Mouse (Mus musculus) liver, adult 2 months (tissue): ENCODE data around the gene Adam15. TPM values are rescaled to one million over a fixed set of nuclear protein-coding genes. Genes with fewer than 3 reads are reported as not detected.

Source experiments
- DNase-seq: peaks from one replicate; pipeline ENCODE4 v3.0.0-alpha.2; 2011; ENCODE audit warnings: low read depth, low spot score; ENCODE audit errors: extremely low read depth
- H3K27ac ChIP-seq: fragments of 200-500 bp; replicated peaks from 2 replicates; pipeline ENCODE4 v1.5.1; 2012; ENCODE audit warnings: low read depth, mild to moderate bottlenecking, control low read depth, inconsistent platforms, low read length; ENCODE audit not compliant: insufficient read depth
- H3K27me3 ChIP-seq: fragments of 200-500 bp; 2 replicates; pipeline ENCODE4 v1.6.1; 2012; ENCODE audit warnings: mild to moderate bottlenecking, moderate library complexity, low read length, inconsistent platforms; ENCODE audit not compliant: control insufficient read depth, insufficient read depth
- H3K36me3 ChIP-seq: fragments of 200-500 bp; 2 replicates; pipeline ENCODE4 v1.6.1; 2012; ENCODE audit warnings: low read length, inconsistent platforms; ENCODE audit not compliant: control insufficient read depth, insufficient read depth
- H3K4me1 ChIP-seq: fragments of 200-500 bp; 2 replicates; pipeline ENCODE4 v1.6.1; 2011; ENCODE audit warnings: low read length; ENCODE audit not compliant: control insufficient read depth, insufficient read depth
- H3K4me3 ChIP-seq: fragments of 200-500 bp; 2 replicates; pipeline ENCODE4 v1.5.1; 2011; ENCODE audit warnings: low read depth, mild to moderate bottlenecking, control low read depth, low read length, moderate library complexity; ENCODE audit not compliant: insufficient read depth
- H3K79me2 ChIP-seq: fragments of 200-500 bp; 2 replicates; pipeline ENCODE4 v1.6.1; 2012; ENCODE audit warnings: inconsistent platforms, mild to moderate bottlenecking, low read length, moderate library complexity; ENCODE audit not compliant: control insufficient read depth, insufficient read depth
- H3K9ac ChIP-seq: fragments of 200-500 bp; 2 replicates; pipeline ENCODE4 v1.6.1; 2012; ENCODE audit warnings: low read depth, mild to moderate bottlenecking, control low read depth, inconsistent platforms, low read length
- CTCF ChIP-seq: fragments of 200-500 bp; IDR thresholded peaks from 2 replicates; pipeline ENCODE4 v1.5.1; 2011; ENCODE audit warnings: low read depth, low read length, control low read depth
- POLR2A ChIP-seq: fragments of 200-500 bp; IDR thresholded peaks from 2 replicates; pipeline ENCODE4 v1.6.1; 2011; ENCODE audit warnings: low read length, control low read depth; ENCODE audit not compliant: insufficient read depth; ENCODE audit errors: extremely low read depth
- WGBS: fragments of 180-500 bp; shearing (Covaris S2); methylation state at CpG from one replicate; pipeline ENCODE4 v1.1.7; 2018; 5-methylcytosine and 5-hydroxymethylcytosine counted together
- polyA plus RNA-seq: library from polyadenylated mRNA; depleted of rRNA; stranded (reverse); fragments of >200 nt; gene quantifications from 2 replicates; pipeline ENCODE4 v1.2.3, GENCODE M21; 2012
- total RNA-seq: library from RNA; depleted of rRNA; stranded (reverse); fragments of >200 nt; gene quantifications from 2 replicates; pipeline ENCODE4 v1.2.3, GENCODE M21; 2014

Gene Adam15
- total and polyA plus RNA-seq, 2 experiments = 1.4 to 4.7 TPM

GRCm38 (mm10) chr3:89321183-89322130, 28.3 kb downstream of the Adam15 start:
- Histone ChIP-seq H3K4me3 (peak overlapping the region; percentile 16; the same call in 1 of the 2 replicates), H3K9ac (no peak overlapping the region), H3K4me1 (peaks cover 18% of the 10 kb centered on the region), H3K27ac (no peak overlapping the region), H3K79me2 (no peaks in the 10 kb centered on the region), H3K36me3 (no peaks in the 10 kb centered on the region), H3K27me3 (peaks cover 46% of the 10 kb centered on the region)
- WGBS = 2% methylated on average over 65 of the region's 66 CpGs
- TF ChIP-seq CTCF (no peak), POLR2A (no peak)
- DNase-seq = no peak

GRCm38 (mm10) chr3:89320581-89321182, 29.1 kb downstream of the Adam15 start:
- Histone ChIP-seq H3K27ac (no peak overlapping the region), H3K36me3 (no peaks in the 10 kb centered on the region), H3K9ac (no peak overlapping the region), H3K4me3 (peak overlapping the region; percentile 0; the same call in 1 of the 2 replicates), H3K4me1 (peaks cover 21% of the 10 kb centered on the region), H3K27me3 (peaks cover 46% of the 10 kb centered on the region), H3K79me2 (no peaks in the 10 kb centered on the region)
- DNase-seq = no peak
- WGBS = 3% methylated on average over 38 of the region's 41 CpGs
- no peak for TF ChIP-seq CTCF
- TF ChIP-seq POLR2A = no peak

DNA sequence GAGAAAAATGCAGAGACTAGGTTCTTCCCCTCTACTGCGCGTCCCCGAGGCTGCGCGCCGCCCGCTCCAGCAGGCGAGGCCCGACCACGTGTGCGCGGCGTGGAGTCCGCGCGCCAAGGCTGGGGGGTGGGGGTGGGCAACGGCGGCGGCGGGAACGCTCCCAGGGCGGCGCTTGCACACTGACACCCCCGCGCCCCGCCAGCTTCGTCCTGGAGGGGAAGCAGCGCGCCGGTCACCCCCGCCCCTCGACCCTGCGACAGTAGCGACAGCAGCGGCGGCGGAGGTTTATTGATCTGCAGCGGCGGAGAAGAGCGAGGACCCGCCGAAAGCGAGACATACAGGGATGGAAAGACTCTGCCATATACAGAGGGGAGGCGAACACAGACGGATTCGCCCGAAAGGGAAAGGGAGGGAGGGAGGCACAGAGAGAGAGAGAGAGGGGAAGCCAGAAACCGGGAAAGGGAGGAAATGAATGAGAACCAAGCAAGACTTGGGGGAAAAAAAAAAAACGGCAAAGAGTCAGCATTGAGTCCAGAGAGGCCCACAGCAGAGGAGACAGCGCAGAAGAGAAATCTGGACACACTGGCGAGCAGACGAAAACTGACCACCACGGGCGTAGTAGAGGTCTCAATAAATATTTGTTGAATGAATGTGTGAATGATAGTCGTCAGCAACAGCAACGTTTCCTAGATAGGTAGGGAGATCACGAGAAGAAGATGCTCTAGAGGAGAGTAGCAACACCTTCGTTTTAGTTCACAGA, 30.0 kb downstream of the Adam15 start:
- WGBS = 4% methylated on average over 58 of the region's 58 CpGs
- Histone ChIP-seq H3K9ac (no peak overlapping the region), H3K4me1 (peaks cover 21% of the 10 kb centered on the region), H3K36me3 (no peaks in the 10 kb centered on the region), H3K27me3 (peaks cover 46% of the 10 kb centered on the region), H3K4me3 (no peak overlapping the region), H3K27ac (no peak overlapping the region), H3K79me2 (no peaks in the 10 kb centered on the region)
- DNase-seq = no peak
- TF ChIP-seq CTCF (no peak), POLR2A (no peak)

DNA sequence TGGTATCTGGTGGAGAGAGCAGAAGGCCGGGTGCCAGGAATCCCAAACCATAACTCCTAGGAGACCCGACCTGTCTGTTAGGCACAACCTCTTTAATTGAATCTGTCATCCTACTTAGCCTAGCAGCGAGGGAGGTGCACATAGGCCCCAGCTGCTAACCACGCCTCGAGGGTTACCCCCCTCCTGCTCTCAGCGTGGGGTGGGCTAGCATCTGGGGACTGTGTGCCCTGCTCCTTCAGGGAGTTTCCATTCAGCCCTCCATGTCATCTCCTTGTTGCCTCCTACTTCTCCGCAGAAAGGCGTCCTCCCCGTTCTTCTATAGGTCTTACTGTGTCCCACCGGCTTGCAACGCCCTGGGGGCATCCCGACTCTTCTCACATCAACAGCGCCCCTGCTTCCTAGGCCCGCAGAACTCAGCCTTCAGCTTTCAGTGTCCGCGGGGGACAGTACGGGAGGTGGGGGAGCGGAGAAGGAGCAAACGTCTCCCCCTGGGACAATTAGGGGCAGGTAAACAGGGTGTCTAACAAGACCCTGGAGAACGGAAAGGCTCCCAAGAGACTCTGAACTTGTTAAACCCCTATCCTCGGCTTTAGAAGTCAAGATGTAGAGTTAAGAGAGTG, 30.7 kb downstream of the Adam15 start:
- 27% methylated on average over 21 of the region's 21 CpGs for WGBS
- Histone ChIP-seq H3K4me1 (peaks cover 21% of the 10 kb centered on the region), H3K9ac (no peak overlapping the region)

DNA sequence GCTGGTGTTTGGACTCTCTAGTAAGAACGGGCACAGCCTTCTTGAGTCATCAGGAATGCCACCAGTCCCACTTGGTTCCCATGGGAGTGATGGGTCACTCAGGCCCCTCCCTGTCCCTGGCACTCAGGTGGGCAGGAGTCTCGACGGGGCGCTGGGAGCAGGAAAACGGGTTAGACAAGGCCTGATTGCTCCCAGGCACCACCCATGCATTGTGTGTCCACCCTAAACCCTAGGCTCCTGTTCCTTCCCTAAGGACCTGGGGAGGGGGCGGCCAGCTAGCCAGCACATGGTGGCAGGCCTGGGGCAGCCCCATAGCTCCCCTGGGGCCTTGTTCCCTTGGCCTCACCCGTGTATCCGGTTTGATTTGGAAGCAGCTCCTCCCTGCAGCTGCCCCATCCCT, 31.5 kb downstream of the Adam15 start:
- Histone ChIP-seq H3K79me2 (no peaks in the 10 kb centered on the region), H3K27ac (no peak overlapping the region), H3K4me1 (peaks cover 21% of the 10 kb centered on the region), H3K27me3 (peaks cover 46% of the 10 kb centered on the region), H3K36me3 (no peaks in the 10 kb centered on the region), H3K4me3 (no peak overlapping the region), H3K9ac (no peak overlapping the region)
- TF ChIP-seq CTCF (no peak), POLR2A (no peak)
- no peak for DNase-seq
- WGBS = 85% methylated on average over 8 of the region's 8 CpGs

More for the DNA sequence above, 30.7 kb downstream of the Adam15 start:
- peaks cover 46% of the 10 kb centered on the region for H3K27me3 ChIP-seq
- H3K4me3 ChIP-seq = no peak overlapping the region
- H3K27ac ChIP-seq = no peak overlapping the region
- no peak for DNase-seq
- TF ChIP-seq POLR2A (no peak), CTCF (no peak)
- H3K36me3 ChIP-seq = no peaks in the 10 kb centered on the region
- H3K79me2 ChIP-seq = no peaks in the 10 kb centered on the region
